Mouse (Mus musculus) kidney, embryonic 15.5 days (tissue): ENCODE measurements around the gene Nhlrc2. TPM values are rescaled to one million over a fixed set of nuclear protein-coding genes. Genes with fewer than 3 reads are reported as not detected.

Experiments used
- ATAC-seq: fragments of 200-750 bp; cut with Nextera tagmentation; replicated peaks from 2 replicates; pipeline ENCODE4 v1.8.0; 2017; ENCODE audit warnings: moderate TSS enrichment; ENCODE audit not compliant: low FRiP score
- H3K27ac ChIP-seq: fragments of 300-500 bp; sonication (generic); 2 replicates; pipeline ENCODE4 v1.5.1; 2015; ENCODE audit warnings: mild to moderate bottlenecking, inconsistent platforms
- H3K27me3 ChIP-seq: fragments of 300-500 bp; sonication (generic); 2 replicates; pipeline ENCODE4 v1.6.1; 2015; ENCODE audit warnings: inconsistent platforms
- H3K36me3 ChIP-seq: fragments of 300-500 bp; sonication (generic); 2 replicates; pipeline ENCODE4 v1.6.1; 2015; ENCODE audit warnings: inconsistent platforms
- H3K4me1 ChIP-seq: fragments of 300-500 bp; sonication (generic); 2 replicates; pipeline ENCODE4 v1.6.1; 2015; ENCODE audit warnings: inconsistent platforms
- H3K4me2 ChIP-seq: fragments of 300-500 bp; sonication (generic); 2 replicates; pipeline ENCODE4 v1.6.1; 2015; ENCODE audit warnings: moderate library complexity, mild to moderate bottlenecking, inconsistent platforms
- H3K4me3 ChIP-seq: fragments of 300-500 bp; sonication (generic); replicated peaks from 2 replicates; pipeline ENCODE4 v1.5.1; 2015; ENCODE audit warnings: mild to moderate bottlenecking, inconsistent platforms
- H3K9ac ChIP-seq: fragments of 300-500 bp; sonication (generic); 2 replicates; pipeline ENCODE4 v1.6.1; 2015; ENCODE audit warnings: mild to moderate bottlenecking, inconsistent platforms
- H3K9me3 ChIP-seq: fragments of 300-500 bp; sonication (generic); replicated peaks from 2 replicates; pipeline ENCODE4 v1.6.1; 2016; ENCODE audit warnings: inconsistent platforms
- WGBS: fragments of 180-500 bp; shearing (Covaris S2); methylation state at CpG from one replicate; pipeline ENCODE4 v1.1.7; 2015; ENCODE audit warnings: mixed read lengths; 5-methylcytosine and 5-hydroxymethylcytosine counted together
- polyA plus RNA-seq: library from polyadenylated mRNA; unstranded; fragments of >200 nt; fragmentation: Nextera tagmentation; extraction: Ambion mirVana; gene quantifications from 2 replicates; pipeline ENCODE4 v1.2.1, GENCODE M21; 2015

The Nhlrc2 gene
- polyA plus RNA-seq, 1 experiment from 2014 or later: 15.2 TPM

DNA sequence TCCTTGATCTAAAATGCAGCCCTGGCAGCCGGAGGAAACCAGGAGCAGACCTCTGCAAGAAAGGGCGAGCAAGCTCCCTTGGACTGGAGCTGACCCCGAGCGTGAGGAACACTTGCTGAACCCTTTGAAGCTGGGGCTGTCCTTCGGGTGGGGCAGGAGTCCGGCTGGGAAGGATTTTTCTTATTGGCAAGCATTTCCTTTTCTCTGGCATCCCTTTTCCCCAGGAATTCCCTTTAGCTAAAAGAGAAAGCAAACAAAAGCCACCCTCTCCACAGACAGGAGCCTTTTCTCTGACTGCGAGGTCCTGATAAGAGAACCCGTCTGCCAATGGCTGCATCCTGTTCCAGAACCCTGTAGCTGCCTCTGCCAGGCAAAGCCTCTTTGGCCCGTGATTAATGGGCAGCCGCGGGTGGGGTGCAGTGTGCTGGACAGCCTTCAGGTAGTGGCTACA is 83.4 kb downstream of the Nhlrc2 start:
- H3K4me3 ChIP-seq: no peak overlapping the region
- WGBS: 53% methylated on average over 11 of the region's 11 CpGs
- no peak overlapping the region for H3K27ac ChIP-seq
- H3K4me1 ChIP-seq: peaks cover 11% of the 10 kb centered on the region; the same call in 1 of the 2 replicates
- H3K27me3 ChIP-seq: 0 out of 2 replicates have a peak, but pooled peaks cover 3% of the 10 kb centered on the region
- no peaks in the 10 kb centered on the region for H3K9me3 ChIP-seq
- H3K36me3 ChIP-seq: no peaks in the 10 kb centered on the region
- H3K9ac ChIP-seq: no peak overlapping the region
- ATAC-seq: no peak
- H3K4me2 ChIP-seq: no peak overlapping the region

DNA sequence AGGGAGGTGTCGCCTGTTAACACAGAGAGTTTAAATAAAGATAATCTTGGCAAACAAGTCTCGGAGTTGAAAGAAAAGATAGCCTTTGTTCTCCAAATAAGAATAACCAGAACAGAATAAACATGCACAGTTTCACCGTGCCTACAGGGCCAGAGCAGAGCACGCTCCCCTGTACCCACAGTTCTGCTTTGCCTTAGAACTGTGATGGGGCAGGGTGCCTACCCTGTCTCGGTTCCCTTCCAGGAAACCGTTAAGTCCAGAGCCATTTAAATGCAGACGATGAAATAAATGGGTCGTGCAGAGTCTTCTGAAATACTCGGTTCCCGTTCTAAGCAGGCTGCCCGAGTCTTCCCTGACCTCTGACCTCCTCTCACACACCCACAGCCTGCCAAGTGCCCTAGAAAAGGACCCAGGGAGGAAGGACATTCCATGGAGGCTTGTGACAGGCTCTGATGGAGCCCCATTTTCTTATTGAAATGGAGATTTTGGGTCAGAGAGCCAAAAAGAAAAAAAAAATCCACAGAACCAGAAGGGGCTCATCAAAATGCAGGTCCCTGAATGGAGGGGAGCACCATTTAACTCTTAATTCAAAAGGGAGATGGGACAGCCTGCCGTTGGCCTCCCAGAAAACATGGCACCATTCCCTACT is 89.1 kb downstream of the Nhlrc2 start:
- ATAC-seq: no peak
- Histone ChIP-seq H3K4me2 (no peak overlapping the region), H3K27me3 (0 out of 2 replicates have a peak, but pooled peaks cover 7% of the 10 kb centered on the region), H3K4me3 (no peak overlapping the region), H3K9ac (no peak overlapping the region), H3K27ac (no peak overlapping the region), H3K9me3 (peaks cover 4% of the 10 kb centered on the region), H3K36me3 (no peaks in the 10 kb centered on the region), H3K4me1 (no peaks in the 10 kb centered on the region)
- WGBS: 68% methylated on average over 12 of the region's 12 CpGs

- 94% methylated on average over 9 of the region's 9 CpGs for WGBS
- Histone ChIP-seq H3K4me3 (no peak overlapping the region), H3K4me1 (no peaks in the 10 kb centered on the region), H3K9me3 (peaks cover 5% of the 10 kb centered on the region), H3K27ac (no peak overlapping the region), H3K27me3 (0 out of 2 replicates have a peak, but pooled peaks cover 4% of the 10 kb centered on the region), H3K4me2 (no peak overlapping the region), H3K9ac (no peak overlapping the region), H3K36me3 (no peaks in the 10 kb centered on the region)
- no peak for ATAC-seq
These were observed 89.6 kb downstream of the Nhlrc2 start for GRCm38 (mm10) chr19:56637684-56638049.

DNA sequence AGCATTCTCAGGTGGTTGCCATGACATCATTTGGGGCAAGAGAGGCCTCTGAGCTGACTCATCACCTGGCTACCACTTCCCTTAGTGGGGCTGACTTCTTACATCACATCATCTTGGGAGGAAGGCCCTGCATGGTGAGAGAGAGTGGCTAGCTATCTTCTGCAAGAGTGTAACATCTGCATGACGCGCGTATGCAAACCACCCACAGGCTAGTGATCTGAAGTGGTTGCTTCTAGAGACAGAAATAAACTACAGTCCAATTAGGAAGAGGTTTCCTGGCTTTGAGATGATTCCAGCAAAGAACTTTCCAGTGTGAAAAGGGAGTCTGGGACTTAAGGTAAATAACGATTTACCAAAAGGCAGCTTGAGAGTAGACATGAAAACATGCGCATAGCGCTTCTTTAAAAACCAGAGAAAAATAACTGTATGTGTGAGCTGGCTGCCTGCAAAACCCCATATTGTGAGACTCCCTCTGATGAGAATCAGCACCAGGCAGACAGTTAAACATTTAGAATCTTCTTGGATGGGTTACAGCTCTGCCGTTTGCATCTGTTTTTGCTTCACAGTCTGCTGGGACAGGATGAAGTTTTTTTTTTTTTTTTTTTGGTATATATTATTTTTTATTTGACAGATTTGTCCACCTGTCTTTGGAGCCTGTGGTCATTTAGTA is 99.5 kb downstream of the Nhlrc2 start:
- no peak for ATAC-seq

DNA sequence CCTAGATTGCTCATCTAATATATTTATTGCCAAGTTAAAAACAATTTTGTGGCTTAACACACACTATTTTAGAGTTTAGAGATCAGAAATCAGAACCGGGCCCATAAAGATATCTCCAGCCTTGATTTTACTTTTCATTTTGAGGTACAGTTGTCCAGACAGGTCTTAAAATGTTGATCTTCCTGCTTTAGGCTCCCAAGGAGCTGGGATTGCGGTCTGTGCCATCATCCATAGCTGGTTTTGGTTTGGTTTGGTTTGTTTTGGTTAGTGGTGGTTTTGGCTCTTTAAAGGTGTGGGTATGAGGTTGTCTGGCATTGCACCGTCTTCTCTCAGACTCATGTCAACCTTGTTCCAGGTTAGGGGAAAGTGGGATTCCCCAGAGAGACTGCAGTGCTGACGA is 103.2 kb downstream of the Nhlrc2 start:
- H3K36me3 ChIP-seq: no peaks in the 10 kb centered on the region
- no peak overlapping the region for H3K9ac ChIP-seq
- H3K4me3 ChIP-seq: no peak overlapping the region
- H3K27me3 ChIP-seq: peaks cover 58% of the 10 kb centered on the region
- no peak for ATAC-seq
- H3K4me2 ChIP-seq: no peak overlapping the region
- 79% methylated on average over 4 of the region's 4 CpGs for WGBS
- peaks cover 20% of the 10 kb centered on the region for H3K4me1 ChIP-seq
- H3K27ac ChIP-seq: no peak overlapping the region
- H3K9me3 ChIP-seq: peaks cover 7% of the 10 kb centered on the region; the same call in 1 of the 2 replicates

More for the DNA sequence above, 99.5 kb downstream of the Nhlrc2 start:
- H3K36me3 ChIP-seq: no peaks in the 10 kb centered on the region
- H3K27ac ChIP-seq: no peak overlapping the region
- WGBS: 88% methylated on average over 7 of the region's 7 CpGs
- H3K4me1 ChIP-seq: peaks cover 11% of the 10 kb centered on the region
- no peak overlapping the region for H3K4me2 ChIP-seq
- H3K4me3 ChIP-seq: no peak overlapping the region
- peaks cover 28% of the 10 kb centered on the region for H3K27me3 ChIP-seq
- H3K9ac ChIP-seq: no peak overlapping the region
- H3K9me3 ChIP-seq: peaks cover 7% of the 10 kb centered on the region

GRCm38 (mm10) chr19:56652034-56652962 is 104.2 kb downstream of the Nhlrc2 start:
- H3K27ac ChIP-seq: no peak overlapping the region
- 20% methylated on average over 19 of the region's 19 CpGs for WGBS
- H3K4me1 ChIP-seq: peaks cover 20% of the 10 kb centered on the region
- peak; percentile 87 for ATAC-seq
- H3K4me3 ChIP-seq: peak overlapping the region; percentile 6
- peak overlapping the region; percentile 48 for H3K4me2 ChIP-seq
- H3K9ac ChIP-seq: no peak overlapping the region
- H3K27me3 ChIP-seq: peaks cover 68% of the 10 kb centered on the region
- H3K9me3 ChIP-seq: no peaks in the 10 kb centered on the region
- no peaks in the 10 kb centered on the region for H3K36me3 ChIP-seq

Other genes starting within 250 kb of the Nhlrc2 start
- 0.36 and 0.55 TPM in 2 replicates for gene Nrap, start 158.2 kb upstream of the Nhlrc2 start, polyA plus RNA-seq
- gene Casp7, start 151.1 kb upstream of the Nhlrc2 start, polyA plus RNA-seq: 26.1 and 27.0 TPM in 2 replicates
- gene Plekhs1, start 86.6 kb upstream of the Nhlrc2 start, polyA plus RNA-seq: 0.74 and 1.0 TPM in 2 replicates
- 18.0 and 21.6 TPM in 2 replicates for gene Dclre1a, start within 50 bp of the Nhlrc2 start, polyA plus RNA-seq
- 0.23 and 0.36 TPM in 2 replicates for gene Adrb1, start 173.9 kb downstream of the Nhlrc2 start, polyA plus RNA-seq